Mouse (Mus musculus) bone marrow macrophage, adult 2 months (primary cell): ENCODE results near the gene Ddah2. TPM values are rescaled to one million over a fixed set of nuclear protein-coding genes. Genes with fewer than 3 reads are reported as not detected.

Experiments used
- H3K27ac ChIP-seq: 2 replicates; pipeline ENCODE4 v1.5.1; 2012; ENCODE audit warnings: low read depth, low read length; ENCODE audit not compliant: insufficient read depth
- H3K4me1 ChIP-seq: 2 replicates; pipeline ENCODE4 v1.6.1; 2012; ENCODE audit warnings: low read length; ENCODE audit not compliant: control insufficient read depth, insufficient read depth
- H3K4me3 ChIP-seq: 2 replicates; pipeline ENCODE4 v1.5.1; 2012; ENCODE audit warnings: mild to moderate bottlenecking, low read length, moderate library complexity; ENCODE audit not compliant: insufficient read depth
- CTCF ChIP-seq: IDR thresholded peaks from 2 replicates; pipeline ENCODE4 v1.5.1; 2012; ENCODE audit warnings: low read depth, mild to moderate bottlenecking, low read length, moderate library complexity
- POLR2A ChIP-seq: IDR thresholded peaks from 2 replicates; pipeline ENCODE4 v1.6.1; 2012; ENCODE audit warnings: mild to moderate bottlenecking, low read depth, low read length, borderline replicate concordance
- polyA plus RNA-seq: library from polyadenylated mRNA; stranded (reverse); fragments of >200 nt; gene quantifications from 2 replicates; pipeline ENCODE4 v1.2.4, GENCODE M21; 2012; ENCODE audit not compliant: missing spikeins, insufficient read depth, insufficient read length

Gene Ddah2
- polyA plus RNA-seq, 1 experiment: 10.9 TPM

DNA sequence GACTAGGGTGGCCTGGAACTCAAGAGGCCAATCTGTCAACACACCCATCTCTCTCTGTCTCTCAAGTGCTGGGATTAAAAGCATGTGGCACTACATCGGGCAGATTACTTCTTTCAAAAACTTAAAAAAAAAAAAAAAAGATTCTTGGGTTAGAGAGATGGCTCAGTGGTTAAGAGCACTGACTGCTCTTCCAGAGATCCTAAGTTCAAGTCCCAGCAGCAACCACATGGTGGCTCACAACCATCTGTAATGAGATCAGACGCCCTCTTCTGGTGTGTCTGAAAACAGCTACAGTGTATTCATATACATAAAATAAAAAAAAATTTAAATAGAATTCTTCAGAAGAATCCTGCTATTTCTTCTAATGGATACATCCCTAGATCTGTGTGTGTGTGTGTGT, 29.3 kb downstream of the Ddah2 start:
- Histone ChIP-seq H3K27ac (no peak overlapping the region), H3K4me1 (no peaks in the 10 kb centered on the region), H3K4me3 (no peak overlapping the region)
- no peak for TF ChIP-seq POLR2A

DNA sequence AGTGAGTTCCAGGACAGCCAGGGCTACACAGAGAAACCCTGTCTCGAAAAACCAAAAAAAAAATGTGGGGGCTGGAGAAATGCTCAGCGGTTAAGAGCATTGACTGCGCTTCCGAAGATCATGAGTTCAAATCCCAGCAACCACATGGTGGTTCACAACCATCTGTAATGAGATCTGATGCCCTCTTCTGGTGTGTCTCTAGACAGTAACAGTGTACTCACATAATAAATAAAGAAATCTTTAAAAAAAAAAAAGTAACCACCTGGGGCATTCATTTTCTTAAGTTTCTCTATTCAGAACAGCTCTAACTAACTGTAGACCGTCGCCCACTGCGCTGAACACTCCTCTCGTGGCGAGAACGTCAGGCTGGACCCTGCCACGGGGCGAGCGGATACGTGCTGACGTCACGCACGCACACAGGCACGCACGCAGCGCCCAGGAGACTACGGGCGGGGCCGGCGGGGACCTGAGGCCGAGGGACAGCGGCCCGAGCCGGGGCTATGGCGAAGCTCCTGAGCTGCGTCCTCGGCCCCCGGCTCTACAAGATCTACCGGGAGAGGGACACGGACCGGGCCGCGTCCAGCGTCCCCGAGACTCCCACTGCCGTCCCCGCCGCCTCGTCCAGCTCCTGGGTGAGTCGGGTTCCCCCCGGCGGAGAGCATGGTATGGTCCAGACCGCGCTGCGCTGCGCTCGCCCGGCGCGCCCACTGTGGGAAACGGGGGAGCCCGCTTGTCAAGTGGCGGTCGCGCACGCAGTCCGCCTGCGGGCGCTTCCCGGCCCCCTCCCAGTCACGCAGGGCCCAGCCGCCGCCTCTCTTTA, 30.2 kb downstream of the Ddah2 start, which contains the start of gene Abhd16a:
Gene Abhd16a (plus strand): TSS at position 439 of the 820 bp plus-strand sequence.
- no peak for TF ChIP-seq CTCF
- TF ChIP-seq POLR2A: no peak
- H3K4me3 ChIP-seq: peak within 1 kb of the TSS; percentile 94
- peak within 1 kb of the TSS; percentile 94 for H3K27ac ChIP-seq
- H3K4me1 ChIP-seq: no peaks in the 10 kb centered on the region

DNA sequence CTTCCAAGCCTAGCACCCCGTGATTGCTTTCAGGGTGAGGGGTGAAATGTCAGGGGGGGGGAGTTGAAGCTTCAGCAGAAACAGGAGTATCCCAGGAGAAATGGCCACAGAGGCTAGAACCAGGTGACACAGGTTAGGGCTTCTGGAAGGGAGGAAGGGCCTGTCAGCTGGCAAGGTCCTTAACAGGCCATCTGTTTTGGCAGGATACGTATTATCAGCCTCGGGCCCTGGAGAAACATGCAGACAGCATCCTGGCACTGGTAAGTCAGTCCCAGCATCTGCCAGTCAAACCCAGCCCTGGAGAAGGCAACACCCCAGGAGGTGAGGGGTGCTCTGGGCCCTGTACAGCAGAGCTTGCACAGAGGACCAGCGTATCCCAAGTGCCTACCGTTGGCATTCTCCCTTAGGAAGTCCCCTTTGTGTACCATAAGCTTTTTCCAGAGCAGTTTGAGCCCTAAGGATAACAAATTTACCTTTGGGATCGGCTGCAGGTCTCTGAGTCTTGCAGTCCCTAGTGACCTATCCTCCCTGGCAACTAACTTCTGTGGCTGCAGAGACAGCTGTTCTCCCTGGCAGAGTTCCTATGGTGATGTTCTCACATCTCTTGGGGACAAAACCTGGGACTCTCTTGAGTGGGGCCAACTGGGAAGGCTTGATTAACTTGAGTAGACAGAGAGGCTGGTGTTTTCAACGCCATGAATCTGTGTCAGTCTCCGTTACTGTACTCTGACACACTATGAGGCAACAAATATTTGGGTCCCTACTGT, 31.5 kb downstream of the Ddah2 start:
- Histone ChIP-seq H3K4me3 (peak overlapping the region; percentile 94), H3K4me1 (peaks cover 6% of the 10 kb centered on the region), H3K27ac (no peak overlapping the region)
- TF ChIP-seq CTCF (no peak), POLR2A (no peak)

DNA sequence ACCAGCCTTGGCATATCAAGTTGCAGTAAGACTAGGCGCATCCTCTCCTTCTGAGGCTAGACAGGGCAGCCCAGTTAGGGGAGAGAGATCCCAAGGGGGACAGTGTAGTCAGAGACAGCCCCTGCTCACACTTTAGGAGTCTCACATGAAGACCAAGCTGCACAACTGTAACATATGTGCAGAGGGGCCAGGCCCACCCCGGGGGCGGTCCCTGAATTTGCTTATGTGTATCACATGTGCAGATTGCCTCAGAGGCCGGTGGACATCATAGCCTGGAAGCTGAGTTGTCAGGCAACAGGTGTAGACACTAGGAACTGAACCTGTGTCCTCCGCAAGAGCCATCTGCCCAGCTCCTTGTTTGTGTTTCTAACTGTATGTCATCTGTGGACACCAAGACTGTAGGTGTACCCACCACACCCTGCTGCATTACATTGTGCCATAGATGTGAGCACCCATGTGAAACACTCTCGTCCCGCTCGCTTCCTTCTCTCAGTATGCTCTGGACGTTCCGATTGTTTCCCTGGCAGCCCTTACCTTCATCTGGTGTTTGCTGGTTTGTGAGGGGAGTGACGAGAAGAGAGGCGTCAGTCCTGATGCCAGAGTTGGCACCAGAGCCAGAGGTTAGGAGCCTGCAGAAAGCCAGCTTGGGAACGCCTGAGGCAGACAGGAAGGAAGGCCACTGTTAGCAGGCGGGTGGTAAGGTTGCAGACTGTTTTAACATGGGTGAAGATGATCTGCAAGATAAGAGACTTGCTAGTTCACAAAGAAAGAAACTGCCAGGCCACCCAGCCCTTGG, 33.8 kb downstream of the Ddah2 start:
- TF ChIP-seq POLR2A: no peak
- no peak for TF ChIP-seq CTCF
- H3K4me1 ChIP-seq: peaks cover 6% of the 10 kb centered on the region
- H3K27ac ChIP-seq: no peak overlapping the region
- H3K4me3 ChIP-seq: no peak overlapping the region

DNA sequence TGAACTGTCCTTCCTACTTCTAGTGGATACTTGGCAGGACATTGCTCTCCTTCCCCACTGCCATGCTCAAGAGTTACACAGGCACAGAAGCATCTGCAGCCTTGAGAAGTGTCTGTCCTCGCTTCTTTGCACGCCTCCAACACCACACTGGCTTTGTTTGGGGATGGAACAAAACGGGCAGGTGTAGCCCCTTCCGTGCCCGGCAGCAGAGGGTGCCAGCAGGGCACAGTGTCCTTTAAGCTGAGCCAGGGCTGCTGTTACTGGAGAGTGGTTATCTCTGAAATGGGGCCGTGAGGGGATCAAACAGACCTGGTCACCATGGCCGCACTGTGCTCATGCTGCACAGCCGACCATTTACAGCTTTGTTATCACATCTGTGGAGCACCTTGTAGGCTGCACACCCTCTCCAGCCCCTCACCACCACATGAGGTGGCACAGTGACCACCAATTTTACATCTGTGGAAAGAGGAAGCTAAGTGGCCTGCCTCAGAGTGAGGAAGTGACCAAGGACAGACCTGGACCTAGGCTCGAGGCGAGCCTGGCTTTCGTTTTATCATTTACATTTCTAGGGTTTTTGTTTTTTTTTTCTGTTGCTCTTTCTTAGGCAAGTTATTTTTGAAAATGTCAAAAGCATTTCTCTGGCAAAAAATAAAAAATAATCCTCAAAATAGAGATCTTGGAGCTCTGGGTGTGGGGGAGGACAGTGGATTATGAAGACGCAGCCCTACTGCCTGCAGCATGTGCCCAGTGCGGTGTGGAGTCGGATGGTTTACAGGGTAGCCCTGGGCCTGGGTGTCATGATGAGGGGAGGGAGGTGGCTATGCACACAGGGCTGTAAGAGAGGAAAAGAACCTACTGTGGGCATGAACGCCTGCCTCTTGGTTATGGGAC, 35.9 kb downstream of the Ddah2 start:
- H3K27ac ChIP-seq: no peak overlapping the region
- no peak for TF ChIP-seq POLR2A
- TF ChIP-seq CTCF: no peak
- no peak overlapping the region for H3K4me3 ChIP-seq
- H3K4me1 ChIP-seq: peaks cover 6% of the 10 kb centered on the region

DNA sequence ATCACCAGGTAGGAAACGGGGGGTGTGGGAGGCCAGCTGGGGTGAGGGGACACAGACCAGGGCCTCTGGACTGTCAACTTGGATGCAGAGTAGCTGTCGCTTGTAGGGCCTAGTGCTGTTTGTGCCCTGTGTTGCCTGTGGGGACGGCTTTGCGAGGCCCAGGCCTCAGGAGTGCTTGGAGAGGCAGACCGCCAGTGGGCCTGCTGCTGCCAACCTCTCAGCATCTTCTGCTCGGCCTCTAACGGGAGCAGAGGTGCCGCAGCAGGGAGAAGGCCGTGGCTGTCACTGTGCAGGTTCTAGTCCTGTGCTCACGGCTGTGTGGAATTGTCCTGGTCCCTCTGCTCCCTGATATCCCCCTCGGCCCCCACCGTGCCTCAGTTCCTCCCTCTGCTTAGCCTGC, 37.8 kb downstream of the Ddah2 start:
- no peak for TF ChIP-seq CTCF
- H3K4me3 ChIP-seq: no peak overlapping the region
- peaks cover 6% of the 10 kb centered on the region for H3K4me1 ChIP-seq
- no peak overlapping the region for H3K27ac ChIP-seq

DNA sequence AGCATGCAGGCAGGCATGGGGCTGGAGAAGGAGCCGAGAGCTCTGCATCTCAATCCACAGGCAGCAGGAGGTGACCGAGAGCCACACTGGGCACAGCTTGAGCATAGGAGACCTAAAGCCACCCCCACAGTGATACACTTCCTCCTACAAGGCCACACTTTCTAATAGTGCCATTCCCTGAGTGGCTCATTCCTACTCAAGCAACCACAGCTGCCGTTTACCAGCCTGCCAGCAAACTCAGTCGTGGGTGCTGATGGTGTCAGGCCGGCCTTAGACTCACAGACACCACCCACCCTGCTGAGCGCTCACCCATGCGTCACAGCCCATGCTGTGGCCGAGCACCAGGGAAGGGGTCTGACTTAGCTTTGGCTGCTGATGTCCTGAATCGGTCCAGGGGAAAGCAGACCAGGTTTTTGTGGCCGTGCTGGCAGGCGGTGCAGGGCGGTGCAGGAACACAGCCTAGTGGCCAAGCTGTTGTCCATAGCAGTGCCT, 38.4 kb downstream of the Ddah2 start:
- H3K4me3 ChIP-seq: no peak overlapping the region
- H3K27ac ChIP-seq: no peak overlapping the region
- peaks cover 6% of the 10 kb centered on the region for H3K4me1 ChIP-seq
- no peak for TF ChIP-seq CTCF

DNA sequence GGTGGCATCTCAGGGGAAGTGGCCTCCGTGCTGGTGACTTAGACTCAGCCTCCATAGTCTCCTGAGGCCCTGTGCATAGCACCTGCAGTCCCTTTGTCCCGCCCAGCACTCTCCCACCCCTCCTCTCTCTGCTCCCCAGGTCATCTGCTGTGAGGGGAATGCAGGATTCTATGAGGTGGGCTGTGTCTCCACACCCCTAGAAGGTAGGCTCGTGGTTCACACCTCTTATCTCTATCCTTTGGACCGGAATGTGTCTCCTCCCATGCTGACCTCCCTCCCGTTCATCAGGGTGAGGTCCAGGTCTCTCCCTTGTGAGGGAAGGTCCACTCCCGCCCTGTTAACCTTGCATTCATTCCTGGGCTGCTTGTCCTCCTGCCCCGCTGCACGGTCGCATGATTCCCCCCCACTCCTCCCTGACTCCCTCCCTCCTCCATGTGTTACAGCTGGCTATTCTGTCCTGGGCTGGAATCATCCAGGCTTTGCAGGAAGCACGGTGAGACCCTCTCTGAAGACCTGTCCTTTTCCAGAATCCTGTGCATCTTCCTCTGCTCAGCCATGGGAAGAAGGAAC, 41.4 kb downstream of the Ddah2 start:
- Histone ChIP-seq H3K27ac (no peak overlapping the region), H3K4me3 (no peak overlapping the region), H3K4me1 (no peaks in the 10 kb centered on the region)
- no peak for TF ChIP-seq CTCF
- TF ChIP-seq POLR2A: no peak

DNA sequence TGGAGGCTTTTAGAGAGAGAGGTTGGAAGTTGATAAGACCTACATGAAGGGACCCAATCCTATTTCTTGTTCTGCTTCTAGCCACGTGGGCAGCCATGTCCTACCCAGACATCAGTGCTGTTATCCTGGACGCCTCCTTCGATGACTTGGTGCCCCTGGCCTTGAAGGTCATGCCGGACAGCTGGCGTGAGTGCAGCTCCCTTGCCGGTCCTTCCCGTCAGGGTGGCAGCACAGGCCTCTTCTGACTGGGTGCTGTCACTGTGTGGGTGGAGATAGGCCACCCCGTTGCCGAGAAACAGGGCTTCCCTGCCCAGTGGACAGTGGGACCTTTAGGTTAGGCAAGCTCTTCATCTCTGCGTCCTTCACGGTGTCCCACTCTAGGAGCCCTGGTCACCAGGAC, 42.3 kb downstream of the Ddah2 start:
- Histone ChIP-seq H3K4me3 (no peak overlapping the region), H3K4me1 (no peaks in the 10 kb centered on the region), H3K27ac (no peak overlapping the region)
- TF ChIP-seq POLR2A (no peak), CTCF (no peak)
